In genomic region chr11:94148931-94149491, GRCm38 (mm10) we compare ENCODE assay signal across 8 mouse cellular contexts.
DNase-seq lines count a peak whose midpoint lies in the region; ATAC-seq and TF ChIP-seq lines count a peak whose summit lies in the region.

No protein-coding gene starts in this region.

- H3K4me3 ChIP-seq in CH12.LX (replicated peaks in 1 of 3; ENCODE audit: low read depth in 2 of 3, low read length in 2 of 3, poor library complexity in 1 of 3): peak overlapping the region in 1 of 3 experiments; percentile 14
- H3K4me3 ChIP-seq in embryonic facial prominence, embryonic 12.5 days: peak overlapping the region; percentile 41
- peak overlapping the region; percentile 52 for H3K4me3 ChIP-seq in heart, embryonic 12.5 days

- in situ Hi-C loops in CH12.LX (cut with MboI; ENCODE audit: low pct_ligation_motif_present, low pct_unique_long_range_greater_than_20kb, low sequenced_read_pairs): no loop called here

- TF ChIP-seq RAD21 in CH12.LX (IDR thresholded peaks at IDR 0.05; ENCODE audit: low read depth, low read length): no peak

- peaks cover 0 to 9% of the 10 kb centered on the region in 2 experiments; a peak in 1 of 4 replicates for H3K4me1 ChIP-seq in CH12.LX (ENCODE audit: control insufficient read depth in 1 of 2, insufficient read depth in 2 of 2)
- H3K4me1 ChIP-seq in embryonic facial prominence, embryonic 12.5 days: peaks cover 5% of the 10 kb centered on the region; the same call in 1 of the 2 replicates
- peaks cover 14% of the 10 kb centered on the region for H3K4me1 ChIP-seq in heart, embryonic 12.5 days (replicated peaks)

- H3K79me2 ChIP-seq in CH12.LX (replicated peaks; ENCODE audit: control insufficient read depth, extremely low read depth, insufficient read depth, poor library complexity, severe bottlenecking): no peaks in the 10 kb centered on the region

- no peak for TF ChIP-seq EP300 in CH12.LX (IDR thresholded peaks at IDR 0.05; ENCODE audit: low read length)

- H3K27me3 ChIP-seq in CH12.LX (replicated peaks): no peaks in the 10 kb centered on the region
- peaks cover 12% of the 10 kb centered on the region for H3K27me3 ChIP-seq in embryonic facial prominence, embryonic 12.5 days
- H3K27me3 ChIP-seq in heart, embryonic 12.5 days (replicated peaks): 0 out of 2 replicates have a peak, but pooled peaks cover 13% of the 10 kb centered on the region

- under 1% methylated on average over 46 of the region's 46 CpGs for WGBS in embryonic facial prominence, embryonic 12.5 days
- WGBS in heart, embryonic 12.5 days: under 1% methylated on average over 46 of the region's 46 CpGs

- TF ChIP-seq CTCF in CH12.LX (conservative IDR thresholded peaks at IDR 0.05 in 1 of 2, IDR thresholded peaks at IDR 0.05 in 1 of 2; ENCODE audit: low read depth in 2 of 2, low read length in 2 of 2): no peak

- DNase-seq in CH12.LX (ENCODE audit: extremely low read depth): no peak
- peak; percentile 10 for DNase-seq in T-cell, adult 2 months (ENCODE audit: low spot score)
- peak; percentile 66 to 69 for DNase-seq in layer of hippocampus, postnatal 14 days (ENCODE audit: low spot score in 2 of 2)
- peak; percentile 26 to 39 for DNase-seq in lung, postnatal 4 days
- peak; percentile 84 for DNase-seq in right cerebral cortex, postnatal 25 days
- no peak for DNase-seq in spleen, postnatal 14 days (ENCODE audit: low spot score in 2 of 2)

- peak overlapping the region; percentile 41 for H3K4me2 ChIP-seq in CH12.LX (ENCODE audit: insufficient read depth, low read depth, poor library complexity, severe bottlenecking)
- H3K4me2 ChIP-seq in embryonic facial prominence, embryonic 12.5 days (replicated peaks): peak overlapping the region; percentile 71
- peak overlapping the region; percentile 91 for H3K4me2 ChIP-seq in heart, embryonic 12.5 days

- H3K9ac ChIP-seq in CH12.LX (ENCODE audit: insufficient read depth, low read depth): peak overlapping the region; percentile 10
- peak overlapping the region; percentile 39 for H3K9ac ChIP-seq in embryonic facial prominence, embryonic 12.5 days
- H3K9ac ChIP-seq in heart, embryonic 12.5 days: peak overlapping the region; percentile 71

- dilution Hi-C loops in CH12.LX (cut with MboI; ENCODE audit: extremely low pct_ligation_motif_present, extremely low pct_unique_long_range_greater_than_20kb, low sequenced_read_pairs): no loop called here

- no peak overlapping the region for H3K27ac ChIP-seq in CH12.LX (ENCODE audit: insufficient read depth, low read depth)
- H3K27ac ChIP-seq in embryonic facial prominence, embryonic 12.5 days: no peak overlapping the region
- H3K27ac ChIP-seq in heart, embryonic 12.5 days (ENCODE audit: poor library complexity, severe bottlenecking): no peak overlapping the region

- peak; percentile 13; the same call in 1 of the 2 replicates for ATAC-seq in embryonic facial prominence, embryonic 12.5 days (ENCODE audit: insufficient number of reproducible peaks, insufficient read depth, low FRiP score, low TSS enrichment)
- ATAC-seq in heart, embryonic 12.5 days (ENCODE audit: insufficient number of reproducible peaks, low FRiP score): 0 out of 2 replicates have a peak, but pooled peaks have one; percentile 26

- no peaks in the 10 kb centered on the region for H3K9me3 ChIP-seq in CH12.LX (replicated peaks; ENCODE audit: low read length)
- no peaks in the 10 kb centered on the region for H3K9me3 ChIP-seq in embryonic facial prominence, embryonic 12.5 days
- no peaks in the 10 kb centered on the region for H3K9me3 ChIP-seq in heart, embryonic 12.5 days (replicated peaks)

- TF ChIP-seq POLR2A in CH12.LX (IDR thresholded peaks at IDR 0.05; ENCODE audit: low read depth, low read length): no peak

- no peaks in the 10 kb centered on the region for H3K36me3 ChIP-seq in CH12.LX (replicated peaks in 1 of 2; ENCODE audit: control insufficient read depth in 1 of 2, insufficient read depth in 1 of 2, low read length in 1 of 2)
- H3K36me3 ChIP-seq in embryonic facial prominence, embryonic 12.5 days: no peaks in the 10 kb centered on the region
- no peaks in the 10 kb centered on the region for H3K36me3 ChIP-seq in heart, embryonic 12.5 days

TF ChIP-seq in CH12.LX, 34 proteins besides CTCF, POLR2A, EP300 and RAD21:
- TF ChIP-seq USF2 (conservative IDR thresholded peaks at IDR 0.05; ENCODE audit: low read depth, low read length) (no peak), UBTF (IDR thresholded peaks at IDR 0.05; ENCODE audit: low read depth, low read length) (peak; percentile 56; the same call in 1 of the 2 replicates), TCF12 (IDR thresholded peaks at IDR 0.05; ENCODE audit: low read depth, low read length) (peak; percentile 8; the same call in 1 of the 2 replicates)
TF ChIP-seq in CH12.LX: peak in this region for 2.

Comparison
In these comparisons a context has a peak if more than half of its experiments do, and no peak if none do; other contexts are left out.
1. DNase-seq: peak in T-cell, adult 2 months (single experiment), layer of hippocampus, postnatal 14 days (2 of 2), lung, postnatal 4 days (2 of 2) and right cerebral cortex, postnatal 25 days (single experiment); none in CH12.LX (single experiment) and spleen, postnatal 14 days (0 of 2).
2. H3K4me2 ChIP-seq: peak in every context shown above with its lines; median percentile 91 in heart, embryonic 12.5 days; 71 in embryonic facial prominence, embryonic 12.5 days; 41 in CH12.LX.
3. H3K9ac ChIP-seq: peak in every context shown above with its lines; median percentile 71 in heart, embryonic 12.5 days; 39 in embryonic facial prominence, embryonic 12.5 days; 10 in CH12.LX.